Mouse (Mus musculus) bone marrow macrophage, adult 2 months (primary cell): ENCODE data around the gene Smchd1. TPM values are rescaled to one million over a fixed set of nuclear protein-coding genes. Genes with fewer than 3 reads are reported as not detected.

ENCODE experiments used
- H3K27ac ChIP-seq: 2 replicates; pipeline ENCODE4 v1.5.1; 2012; ENCODE audit warnings: low read depth, low read length; ENCODE audit not compliant: insufficient read depth
- H3K4me1 ChIP-seq: 2 replicates; pipeline ENCODE4 v1.6.1; 2012; ENCODE audit warnings: low read length; ENCODE audit not compliant: control insufficient read depth, insufficient read depth
- H3K4me3 ChIP-seq: 2 replicates; pipeline ENCODE4 v1.5.1; 2012; ENCODE audit warnings: mild to moderate bottlenecking, low read length, moderate library complexity; ENCODE audit not compliant: insufficient read depth
- CTCF ChIP-seq: IDR thresholded peaks from 2 replicates; pipeline ENCODE4 v1.5.1; 2012; ENCODE audit warnings: low read depth, mild to moderate bottlenecking, low read length, moderate library complexity
- POLR2A ChIP-seq: IDR thresholded peaks from 2 replicates; pipeline ENCODE4 v1.6.1; 2012; ENCODE audit warnings: mild to moderate bottlenecking, low read depth, low read length, borderline replicate concordance
- polyA plus RNA-seq: library from polyadenylated mRNA; stranded (reverse); fragments of >200 nt; gene quantifications from 2 replicates; pipeline ENCODE4 v1.2.4, GENCODE M21; 2012; ENCODE audit not compliant: missing spikeins, insufficient read depth, insufficient read length

Smchd1 gene
- polyA plus RNA-seq, 1 experiment = 56.9 TPM

- no peak overlapping the region for H3K4me3 ChIP-seq
Measured at GRCm38 (mm10) chr17:71301413-71301812, 173.7 kb downstream of the Smchd1 start.

GRCm38 (mm10) chr17:71300338-71300737 is 174.8 kb downstream of the Smchd1 start:
- Histone ChIP-seq H3K4me3 (0 out of 2 replicates have a peak overlapping the region, but pooled peaks have one; percentile 1), H3K4me1 (peaks cover 56% of the 10 kb centered on the region), H3K27ac (peak overlapping the region; percentile 93)
- TF ChIP-seq POLR2A (no peak), CTCF (no peak)

More at GRCm38 (mm10) chr17:71301413-71301812, 173.7 kb downstream of the Smchd1 start:
- peaks cover 55% of the 10 kb centered on the region for H3K4me1 ChIP-seq
- TF ChIP-seq CTCF = no peak
- no peak for TF ChIP-seq POLR2A
- H3K27ac ChIP-seq = peak overlapping the region; percentile 93

GRCm38 (mm10) chr17:71299879-71300278 is 175.3 kb downstream of the Smchd1 start:
- Histone ChIP-seq H3K4me1 (peaks cover 56% of the 10 kb centered on the region), H3K4me3 (no peak overlapping the region), H3K27ac (peak overlapping the region; percentile 93)
- TF ChIP-seq POLR2A = no peak
- no peak for TF ChIP-seq CTCF

GRCm38 (mm10) chr17:71294570-71294969 is 180.6 kb downstream of the Smchd1 start:
- peaks cover 68% of the 10 kb centered on the region for H3K4me1 ChIP-seq
- no peak overlapping the region for H3K4me3 ChIP-seq
- peak overlapping the region; percentile 49 for H3K27ac ChIP-seq
- TF ChIP-seq POLR2A = no peak
- TF ChIP-seq CTCF = no peak

Other genes starting within 250 kb of the Smchd1 start
- gene Emilin2, start 163.4 kb downstream of the Smchd1 start, polyA plus RNA-seq = 72.4 and 102 TPM in 2 replicates
- gene Gm4707, start 15.4 kb downstream of the Smchd1 start, polyA plus RNA-seq = 1.9 and 3.2 TPM in 2 replicates
- gene Ndc80, start 51.5 kb upstream of the Smchd1 start, polyA plus RNA-seq = 34.5 and 37.8 TPM in 2 replicates
- gene Spdya, start 76.7 kb upstream of the Smchd1 start, polyA plus RNA-seq = not detected in 2 replicates
- gene Wdr43, start 140.6 kb upstream of the Smchd1 start, polyA plus RNA-seq = 29.9 and 32.7 TPM in 2 replicates
- gene Togaram2, start 197.9 kb upstream of the Smchd1 start, polyA plus RNA-seq = not detected in 2 replicates